Mouse (Mus musculus) naive thymus-derived CD4-positive, alpha-beta T cell, adult 2 months (primary cell): ENCODE measurements around the gene Nudt15.

Source experiments
- DNase-seq: peaks from one replicate; pipeline ENCODE4 v3.0.0-alpha.2; 2011; ENCODE audit warnings: low read depth

Nudt15 gene

DNA sequence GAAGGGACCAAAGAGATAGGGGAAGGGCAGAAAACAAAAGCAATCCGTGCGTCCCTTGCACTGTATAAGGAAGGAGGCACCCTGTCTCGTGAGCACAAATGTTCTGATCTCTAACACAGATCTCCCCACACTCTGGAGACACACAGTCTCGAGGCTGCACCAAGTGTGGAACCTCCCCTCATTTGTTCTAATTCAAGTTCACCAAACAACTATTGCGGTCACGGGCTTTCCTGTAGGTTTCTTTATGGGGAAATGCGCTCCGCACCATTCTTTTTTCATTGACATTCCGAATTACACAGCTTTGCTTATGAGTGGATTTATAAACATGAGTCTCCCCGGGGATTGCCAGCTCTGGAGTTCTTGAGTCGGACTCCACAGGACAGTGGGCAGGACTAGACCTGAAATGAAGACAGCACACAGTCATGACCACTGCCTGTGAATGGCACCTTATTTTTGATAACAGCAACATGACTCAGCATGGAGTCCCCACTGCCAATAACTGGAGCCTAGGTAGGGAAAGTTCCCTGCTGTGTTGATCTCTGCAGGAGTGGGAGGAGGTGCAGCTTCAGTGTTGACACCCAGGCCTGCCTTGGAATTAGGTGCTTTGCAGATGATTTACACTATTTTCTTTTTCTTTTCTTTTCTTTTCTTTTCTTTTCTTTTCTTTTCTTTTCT is 40.2 kb downstream of the Nudt15 start:
- DNase-seq: peak; percentile 57

DNA sequence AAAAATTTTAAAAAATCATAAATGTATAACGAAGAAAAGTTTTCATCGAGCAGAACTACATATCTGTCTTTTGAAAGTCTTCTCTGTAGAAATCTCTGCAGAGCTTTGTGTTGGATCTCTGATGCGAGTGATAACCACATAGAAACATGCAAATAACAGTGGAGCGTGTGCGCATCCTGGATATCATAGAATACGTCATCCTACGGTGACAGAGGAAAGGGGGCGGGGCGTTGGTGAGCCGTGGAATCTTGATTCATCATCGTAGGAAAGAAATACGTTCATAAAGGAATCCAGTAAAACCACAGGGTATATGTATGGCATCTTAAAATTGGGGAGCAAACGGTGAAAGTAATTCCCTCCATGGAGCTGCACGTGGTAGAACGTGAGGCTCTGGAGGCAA is 40.8 kb downstream of the Nudt15 start:
- peak; percentile 75 for DNase-seq

DNA sequence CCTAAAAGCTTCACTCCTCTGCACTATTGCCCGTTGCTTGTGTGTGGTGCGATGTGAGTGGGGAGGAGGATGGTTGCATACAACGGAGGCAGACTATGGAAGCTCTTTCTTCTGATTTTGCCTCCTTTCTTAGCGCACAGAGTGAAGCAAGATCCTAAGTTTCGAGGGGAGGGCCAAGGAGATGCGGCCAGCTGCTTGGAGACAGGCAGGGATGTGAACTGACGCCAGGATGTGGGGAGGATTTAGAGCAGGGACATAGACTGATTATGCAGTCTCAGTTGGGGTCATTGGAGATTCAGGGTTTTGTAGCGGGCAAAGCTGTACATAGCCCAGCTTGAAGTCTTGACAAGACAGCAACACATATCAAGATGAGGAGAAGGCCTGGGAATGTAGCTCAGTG is 41.8 kb downstream of the Nudt15 start:
- no peak for DNase-seq

DNA sequence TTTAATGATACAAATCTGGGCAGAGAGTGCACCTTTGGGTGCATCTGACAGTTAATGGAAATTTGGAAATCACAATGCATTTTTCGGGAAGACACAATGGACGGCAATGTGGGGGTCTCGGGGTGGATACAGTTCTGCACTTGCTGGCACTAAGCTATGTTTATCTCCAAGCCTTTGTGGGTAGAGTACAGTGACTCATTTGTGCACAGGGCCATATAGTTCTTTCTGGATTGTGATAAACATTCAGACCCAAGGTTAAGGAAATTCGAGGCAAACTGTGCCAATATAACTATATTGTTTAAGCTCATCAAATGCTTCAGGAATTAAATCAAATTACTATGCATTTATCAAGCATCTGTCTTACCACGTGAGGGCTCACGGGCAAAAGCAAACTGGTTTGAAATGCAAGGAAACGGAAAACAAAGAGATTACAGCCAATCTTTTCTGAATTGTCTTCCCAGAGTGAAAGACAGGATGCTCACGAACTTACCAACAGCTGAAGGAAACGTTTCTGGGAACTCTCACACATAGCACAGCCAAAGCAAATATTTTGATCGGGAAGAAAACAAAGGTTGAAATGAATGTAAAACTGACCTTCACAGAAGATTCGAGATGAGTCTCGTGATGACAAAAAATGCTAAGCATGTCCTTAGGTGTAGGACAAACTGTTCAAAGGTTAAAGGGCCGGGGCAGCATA is 44.7 kb downstream of the Nudt15 start:
- DNase-seq: no peak

DNA sequence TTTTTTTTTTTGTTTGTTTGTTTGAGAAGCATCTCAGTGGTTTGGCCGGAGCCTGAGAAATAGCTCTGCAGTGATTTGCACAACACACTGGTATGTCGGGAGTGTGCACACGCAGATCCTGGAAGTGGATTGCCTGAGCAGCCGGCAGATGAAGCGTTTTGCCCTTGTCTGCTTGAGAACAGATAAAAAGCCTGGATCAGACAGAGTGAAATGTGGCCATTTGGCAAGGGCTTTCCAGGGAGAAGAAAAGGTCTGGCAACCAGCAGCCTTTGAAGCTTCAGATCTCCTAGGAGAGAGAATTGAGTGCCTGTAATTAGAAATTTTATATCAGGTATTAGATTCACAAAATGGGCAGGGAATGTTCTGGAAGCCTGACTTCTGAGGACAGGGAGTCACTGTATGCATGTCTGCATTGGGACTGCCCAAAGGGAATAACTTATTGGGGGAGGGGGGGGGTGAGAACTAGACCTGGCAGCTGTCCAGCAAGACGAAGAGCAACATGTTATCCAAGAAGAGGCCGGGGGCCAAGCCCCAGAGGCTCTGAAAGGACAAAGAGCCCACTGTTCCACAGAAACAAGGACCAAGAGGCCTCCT is 45.4 kb downstream of the Nudt15 start:
- no peak for DNase-seq

DNA sequence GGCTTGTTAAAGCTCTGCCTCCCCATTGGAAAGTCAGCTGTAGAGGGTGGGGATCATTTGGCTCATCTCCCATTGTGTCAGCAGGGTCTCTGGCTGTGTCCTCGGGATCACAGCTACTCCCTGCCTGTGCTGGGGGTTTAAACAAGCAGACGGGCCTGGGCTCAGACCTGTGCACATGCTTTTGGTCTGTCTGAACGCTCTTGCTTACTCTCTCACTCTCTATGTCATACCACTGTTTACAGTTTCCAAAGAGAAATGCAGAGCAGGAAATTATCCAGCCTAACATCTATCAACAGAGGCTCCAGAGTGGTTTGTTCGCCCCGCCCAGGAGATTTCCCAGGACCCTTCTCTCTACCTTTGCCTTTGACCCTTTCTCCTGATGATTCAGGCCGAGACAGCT is 46.3 kb downstream of the Nudt15 start:
- DNase-seq: no peak

DNA sequence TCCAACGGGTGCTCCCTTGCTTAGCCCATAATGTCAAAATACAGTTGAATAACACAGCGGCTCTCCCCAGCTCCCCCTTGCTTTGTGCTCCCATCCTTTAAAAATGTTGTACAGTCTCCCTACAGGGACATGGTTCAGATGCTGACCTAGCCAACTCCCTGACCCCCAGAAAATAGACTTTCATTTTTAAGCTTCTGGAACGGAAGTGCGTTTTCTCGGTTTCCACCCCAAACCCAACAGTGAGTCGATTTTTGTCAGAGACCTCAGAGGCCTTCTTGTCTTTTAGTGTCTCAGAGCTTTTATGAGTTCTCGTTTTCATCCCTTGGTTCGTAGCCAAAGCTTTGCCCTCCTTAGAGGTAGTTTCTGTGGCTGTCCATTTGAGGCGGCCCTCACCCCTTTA is 46.8 kb downstream of the Nudt15 start:
- no peak for DNase-seq

DNA sequence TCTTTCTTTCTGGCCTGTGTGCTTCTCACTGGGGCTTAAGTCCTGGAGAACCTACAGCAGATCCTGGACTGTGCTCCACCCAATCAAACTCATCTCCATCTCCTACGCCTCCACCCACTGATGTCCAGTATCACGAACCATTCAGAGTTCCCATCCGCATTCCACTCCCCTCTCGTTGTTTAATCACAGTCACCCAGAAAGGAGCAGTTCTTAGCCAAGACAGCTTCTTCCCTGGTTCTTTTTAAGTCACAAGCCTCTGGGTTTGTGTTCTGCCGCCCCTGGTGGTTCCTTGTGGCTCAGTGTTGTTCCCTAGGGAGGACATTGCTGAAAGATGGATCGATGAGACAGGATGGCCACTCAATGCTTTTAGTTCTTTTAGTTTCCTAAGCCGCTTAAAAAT is 52.3 kb downstream of the Nudt15 start:
- DNase-seq: no peak

DNA sequence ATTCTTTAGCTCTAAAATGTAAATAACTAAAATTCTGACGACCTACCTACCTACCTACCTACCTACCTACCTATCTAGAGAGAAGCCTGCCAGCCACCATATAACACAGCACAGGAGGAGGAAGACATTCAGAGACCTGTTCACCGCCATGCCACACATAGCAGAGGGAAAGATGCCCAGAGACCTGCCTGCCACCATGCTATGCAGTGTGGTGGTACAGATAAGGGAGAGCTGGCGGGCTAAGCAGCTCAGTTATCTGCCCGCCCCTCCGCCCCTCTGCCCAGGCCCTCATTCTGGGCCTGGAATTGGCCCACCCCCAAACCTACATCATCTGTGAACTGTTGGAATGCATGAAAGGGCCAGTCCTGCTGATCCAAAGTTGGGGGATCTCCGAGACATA is 53.9 kb downstream of the Nudt15 start:
- no peak for DNase-seq

DNA sequence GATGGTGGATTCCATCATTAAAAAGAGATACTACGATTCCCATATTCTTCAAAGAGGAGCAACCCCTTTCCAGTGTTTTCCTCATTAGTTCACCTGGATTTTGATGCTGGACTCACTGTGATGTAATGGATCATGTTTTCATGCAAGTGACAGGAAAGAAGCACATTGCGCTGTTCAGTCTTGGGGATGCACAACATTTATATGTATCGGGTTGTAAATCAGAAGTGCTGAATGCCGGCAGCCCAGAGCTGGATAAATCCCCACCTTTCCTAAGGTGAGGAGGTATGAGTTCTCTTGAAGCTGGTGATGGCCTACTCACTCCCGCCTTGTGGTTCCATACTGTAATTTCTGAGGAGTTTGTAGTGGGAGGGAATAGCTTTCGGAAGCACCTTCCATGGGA is 54.7 kb downstream of the Nudt15 start:
- DNase-seq: no peak

DNA sequence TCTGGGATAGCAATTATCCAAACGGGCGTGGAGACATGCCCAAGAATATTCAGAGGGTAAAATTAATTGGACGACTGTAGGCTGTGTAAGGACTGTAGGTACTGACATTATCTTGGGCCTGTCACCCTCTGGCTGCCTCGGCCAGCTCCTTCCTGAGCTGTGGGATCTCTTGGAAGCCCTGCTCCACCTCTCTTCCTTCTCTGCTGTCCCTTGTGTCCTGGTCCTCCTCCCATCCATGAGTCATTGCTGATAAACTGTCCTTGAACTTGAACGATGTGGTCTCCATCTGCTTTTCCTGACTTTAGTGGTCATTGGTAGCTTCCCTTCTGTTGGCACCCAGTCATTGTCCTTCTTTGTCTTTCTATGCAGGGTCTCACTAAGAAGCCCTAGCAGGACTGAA is 61.4 kb downstream of the Nudt15 start:
- DNase-seq: no peak

DNA sequence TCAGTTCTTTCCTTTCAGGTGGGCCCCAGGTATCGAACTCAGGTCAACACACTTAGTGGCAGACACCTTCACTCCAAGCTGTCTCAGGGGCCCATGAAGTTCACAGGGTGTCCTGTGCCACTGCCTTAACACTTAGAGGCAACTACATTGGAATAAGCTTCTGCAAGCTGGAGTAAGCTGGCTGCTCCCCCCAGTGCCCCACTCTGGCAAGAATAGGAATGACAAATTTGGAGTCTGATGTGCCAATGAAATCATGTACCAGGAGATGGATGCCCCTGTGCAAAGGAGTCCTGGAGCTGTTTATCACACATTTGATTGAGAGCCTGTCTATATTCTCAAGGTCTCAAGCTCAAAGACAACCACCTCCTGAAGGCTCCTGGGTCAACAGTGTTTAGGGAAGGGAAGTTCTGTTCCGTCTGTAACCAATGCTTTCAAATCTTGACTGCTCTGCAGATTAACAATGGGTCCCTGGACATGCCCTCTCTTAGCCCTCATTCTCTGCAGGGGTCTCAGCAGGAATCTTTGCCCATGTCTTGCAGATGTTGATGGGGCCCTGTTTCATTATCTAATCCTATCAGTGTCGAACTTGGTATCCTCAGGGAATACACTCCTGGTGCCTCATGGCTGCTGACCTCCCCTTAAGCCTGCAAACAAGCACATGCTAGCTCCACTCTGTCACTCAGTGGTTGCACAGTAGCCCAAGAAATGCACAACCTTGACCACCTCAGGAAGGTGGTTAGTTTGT is 63.5 kb downstream of the Nudt15 start:
- no peak for DNase-seq

DNA sequence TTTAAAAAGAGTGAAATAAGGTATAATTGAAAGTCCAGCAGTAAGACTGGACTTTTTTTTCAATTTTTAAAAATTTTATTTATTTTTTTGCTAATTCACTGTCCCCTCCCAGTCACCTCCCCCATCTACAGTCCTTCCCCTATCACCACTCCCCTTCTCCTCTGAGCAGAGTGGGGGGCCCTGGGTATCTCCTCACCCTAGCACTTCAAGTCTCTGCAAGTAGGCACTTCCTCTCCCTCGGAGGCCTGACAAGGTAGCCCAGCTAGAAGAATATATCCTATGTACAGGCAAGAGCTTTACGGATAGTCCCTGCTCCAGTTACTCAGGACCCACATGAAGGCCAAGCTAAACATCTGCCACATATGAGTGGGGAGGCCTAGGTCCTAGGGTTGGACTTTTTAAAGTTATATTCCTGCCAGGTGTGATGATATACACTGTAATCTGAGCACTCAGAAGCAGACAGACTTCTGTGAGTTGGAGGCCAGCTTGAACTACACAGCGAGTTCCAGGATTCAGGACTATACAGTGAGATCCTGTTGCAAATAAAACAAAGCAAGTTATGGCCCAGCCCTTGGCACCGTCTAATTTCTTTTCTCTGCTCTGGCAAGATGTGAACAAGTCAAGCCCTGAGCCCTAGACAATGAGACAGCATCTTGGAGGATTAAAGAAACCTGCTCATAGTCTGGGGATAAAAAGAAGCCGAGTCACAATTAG is 64.4 kb downstream of the Nudt15 start:
- DNase-seq: no peak

DNA sequence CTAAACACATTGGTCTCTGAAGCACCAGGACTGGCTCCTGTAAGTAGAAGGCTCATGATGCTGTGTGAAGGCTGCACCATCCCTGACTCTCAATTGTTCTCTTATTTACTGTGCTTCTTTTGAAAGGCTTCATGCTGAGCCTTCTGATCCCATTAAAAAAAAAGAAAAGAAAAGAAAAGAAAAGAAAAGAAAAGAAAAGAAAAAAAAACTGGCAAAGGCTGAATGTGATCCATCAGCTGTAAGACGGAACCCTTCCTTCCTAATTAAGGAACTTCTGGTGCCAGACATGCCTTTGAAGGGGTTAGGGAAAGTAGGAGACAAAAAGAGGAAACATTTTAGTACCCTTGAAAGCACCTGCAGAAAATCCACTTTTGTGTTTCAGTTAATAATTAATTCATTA is 68.3 kb downstream of the Nudt15 start:
- no peak for DNase-seq

DNA sequence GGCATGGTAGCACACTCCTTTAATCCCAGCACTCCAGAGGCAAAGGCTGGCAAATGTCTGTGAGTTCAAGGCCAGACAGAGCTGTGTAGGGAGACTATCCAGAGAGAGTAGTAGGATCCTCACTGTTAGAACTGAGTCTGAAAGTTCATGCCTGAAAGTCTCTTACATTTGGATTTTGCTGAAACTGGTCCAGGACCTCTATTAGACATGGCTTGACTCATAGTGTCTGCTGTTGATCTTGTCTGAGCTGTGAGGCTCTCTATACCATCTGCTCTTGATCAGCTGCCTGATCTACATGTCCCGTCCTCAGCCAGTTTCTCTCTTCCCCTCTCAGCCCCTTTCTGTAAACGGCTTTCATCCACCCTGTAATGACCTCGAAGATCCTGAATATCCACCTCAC is 69.7 kb downstream of the Nudt15 start:
- no peak for DNase-seq

DNA sequence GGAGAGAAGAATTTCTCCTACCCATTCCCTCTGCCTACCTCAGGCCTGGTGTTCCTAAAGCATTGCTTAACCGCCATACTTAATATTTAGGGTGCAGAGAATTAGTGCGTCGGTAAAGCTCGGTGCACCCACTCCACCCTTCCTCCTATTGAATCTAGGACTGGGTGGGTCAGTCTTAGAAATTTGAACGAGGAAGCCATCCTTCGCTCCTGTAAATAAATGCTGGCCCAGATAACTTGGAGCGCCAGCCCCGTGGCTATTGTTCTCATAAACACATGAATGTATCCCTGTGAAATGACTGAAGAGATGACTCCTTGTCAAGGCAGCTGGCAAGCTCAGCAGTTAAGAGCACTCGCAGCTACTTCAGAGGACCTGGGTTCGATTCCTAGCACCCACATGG is 71.0 kb downstream of the Nudt15 start:
- DNase-seq: no peak

DNA sequence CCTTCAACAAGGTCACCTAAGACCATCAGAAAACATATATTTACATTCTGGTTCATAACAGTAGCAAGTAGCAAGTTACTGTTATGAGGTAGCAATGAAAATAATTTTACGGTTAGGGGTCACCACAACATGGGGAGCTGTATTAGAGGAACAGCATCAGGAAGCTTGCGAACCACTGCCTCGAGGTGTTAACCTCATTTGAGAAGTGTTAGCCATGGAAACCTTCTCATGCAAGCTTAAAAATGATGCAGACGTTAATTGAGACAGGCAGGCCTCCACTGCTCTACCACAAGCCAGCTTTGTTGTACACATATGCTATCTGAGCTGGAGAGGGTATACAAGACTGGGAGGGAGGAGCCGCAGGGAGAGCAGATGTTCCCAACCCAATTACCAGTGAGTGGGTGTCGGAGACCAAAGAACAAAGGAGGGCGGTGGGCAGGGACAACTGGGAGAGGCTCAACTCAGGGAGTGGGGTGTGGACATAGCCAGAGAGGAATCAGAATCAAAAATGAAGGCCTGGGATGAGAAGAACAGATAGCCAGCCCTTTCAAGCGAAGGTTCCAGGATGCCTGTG is 71.6 kb downstream of the Nudt15 start:
- DNase-seq: no peak

DNA sequence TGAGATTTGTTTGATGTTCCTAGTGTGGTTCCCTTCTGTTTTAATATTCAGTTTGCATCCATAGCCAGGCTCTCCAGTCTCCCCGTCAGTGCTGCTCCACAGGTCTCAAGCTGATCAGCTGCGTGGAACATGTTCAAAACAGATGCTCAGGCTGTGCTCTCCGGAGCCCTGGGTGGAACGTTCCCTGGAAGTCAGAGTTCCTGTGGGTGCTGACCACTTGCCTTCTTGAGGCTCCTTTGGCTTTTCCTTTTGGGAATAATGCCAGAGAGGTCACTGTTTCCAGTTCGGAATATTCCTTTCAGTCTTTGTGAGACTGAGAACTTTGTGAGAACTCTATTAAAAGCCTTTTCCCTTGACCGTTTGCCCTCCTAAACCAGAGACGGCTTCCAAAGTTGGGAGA is 72.5 kb downstream of the Nudt15 start:
- no peak for DNase-seq

DNA sequence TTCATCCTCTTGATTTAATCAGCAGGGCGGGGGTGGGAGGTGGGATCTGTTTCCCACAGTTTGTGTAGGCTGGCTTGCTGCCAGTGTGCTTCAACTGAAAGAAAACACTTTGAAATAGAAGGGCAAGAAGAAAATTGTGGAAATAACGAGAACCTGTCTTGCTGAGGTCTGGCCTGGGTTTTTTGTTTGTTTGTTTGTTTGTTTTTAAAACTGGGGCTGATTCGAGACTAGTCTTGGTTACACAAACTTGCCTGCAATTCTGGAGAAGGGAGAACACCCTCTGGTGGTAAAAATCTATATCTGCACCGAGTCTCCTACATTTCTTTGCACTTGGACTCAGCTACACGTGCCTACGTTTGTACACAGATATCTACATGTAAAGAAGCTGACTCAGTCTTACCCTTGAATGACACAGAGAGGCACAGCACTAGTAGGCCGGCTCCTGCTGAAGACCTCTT is 73.4 kb downstream of the Nudt15 start:
- DNase-seq: peak; percentile 71

DNA sequence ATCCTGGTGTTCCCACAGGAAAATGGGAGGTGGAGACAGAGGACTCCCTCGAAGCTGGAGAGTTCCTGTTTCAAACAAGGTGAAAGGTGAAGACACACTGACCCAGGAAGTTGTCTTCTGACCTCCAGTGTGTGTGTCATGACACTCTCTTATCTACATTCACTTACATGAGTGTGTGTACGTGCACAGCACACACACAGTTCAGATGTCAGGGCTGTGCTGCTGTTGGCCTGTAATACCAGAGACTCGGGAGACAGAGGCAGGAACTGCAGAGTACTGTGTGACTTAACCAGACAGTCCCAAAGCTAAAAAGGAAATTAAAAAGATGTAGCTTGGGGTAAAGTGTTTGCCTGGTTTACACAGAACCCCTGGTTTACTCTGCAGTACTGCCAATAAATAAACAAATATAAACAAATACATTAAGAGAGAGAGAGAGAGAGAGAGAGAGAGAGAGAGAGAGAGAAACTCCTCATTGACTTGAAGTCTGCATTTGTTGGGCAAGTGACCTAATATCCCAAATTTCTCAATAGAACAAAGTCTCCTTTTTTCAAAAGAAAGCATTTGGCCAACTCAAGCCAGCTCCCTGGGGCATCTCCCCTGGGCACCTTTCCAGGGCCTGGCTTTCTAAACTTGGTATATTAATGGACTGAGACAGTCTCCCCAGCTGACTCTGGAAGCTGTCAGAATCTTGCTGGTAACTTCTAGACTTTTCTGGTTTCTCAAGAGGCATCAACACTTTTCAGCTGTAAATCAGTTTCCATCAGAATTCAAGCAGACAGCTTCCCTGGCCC is 74.2 kb downstream of the Nudt15 start:
- no peak for DNase-seq

DNA sequence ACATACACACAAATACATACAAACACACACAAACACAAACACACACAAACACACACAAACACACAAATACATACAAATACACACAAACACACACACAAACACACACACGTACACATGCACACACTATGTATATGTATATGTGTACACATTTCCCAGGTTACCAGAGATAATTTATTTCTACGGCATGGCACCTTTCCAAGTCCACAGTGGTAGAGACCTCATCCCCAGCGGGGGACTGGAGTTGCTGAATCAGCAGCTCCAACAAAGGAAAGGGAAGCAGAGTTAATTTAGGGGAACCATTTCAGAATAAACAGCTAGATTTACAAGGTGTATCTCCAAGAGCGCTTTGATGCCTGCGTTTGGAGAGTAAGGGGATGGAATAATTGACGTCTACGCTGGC is 75.8 kb downstream of the Nudt15 start:
- DNase-seq: no peak
